Mouse (Mus musculus) brain, embryonic 14.5 days (tissue): ENCODE data around the gene Fam169b.

Source experiments
- CTCF ChIP-seq: fragments of 200-500 bp; IDR thresholded peaks from 2 replicates; pipeline ENCODE4 v1.5.1; 2012; ENCODE audit warnings: inconsistent platforms, mild to moderate bottlenecking, moderate library complexity, borderline replicate concordance; ENCODE audit not compliant: insufficient read depth, insufficient read length; ENCODE audit errors: extremely low read depth
- POLR2A ChIP-seq: fragments of 200-500 bp; IDR thresholded peaks from 2 replicates; pipeline ENCODE4 v1.6.1; 2012; ENCODE audit warnings: mild to moderate bottlenecking, inconsistent platforms, borderline replicate concordance; ENCODE audit not compliant: poor library complexity, insufficient read depth, insufficient read length, severe bottlenecking; ENCODE audit errors: extremely low read depth

- no peak for TF ChIP-seq CTCF
- no peak for TF ChIP-seq POLR2A
Measured at GRCm38 (mm10) chr7:68291603-68292002, 18.0 kb downstream of the Fam169b start.
